Comparison of ENCODE assay signal across 8 mouse cellular contexts in the genomic region with DNA sequence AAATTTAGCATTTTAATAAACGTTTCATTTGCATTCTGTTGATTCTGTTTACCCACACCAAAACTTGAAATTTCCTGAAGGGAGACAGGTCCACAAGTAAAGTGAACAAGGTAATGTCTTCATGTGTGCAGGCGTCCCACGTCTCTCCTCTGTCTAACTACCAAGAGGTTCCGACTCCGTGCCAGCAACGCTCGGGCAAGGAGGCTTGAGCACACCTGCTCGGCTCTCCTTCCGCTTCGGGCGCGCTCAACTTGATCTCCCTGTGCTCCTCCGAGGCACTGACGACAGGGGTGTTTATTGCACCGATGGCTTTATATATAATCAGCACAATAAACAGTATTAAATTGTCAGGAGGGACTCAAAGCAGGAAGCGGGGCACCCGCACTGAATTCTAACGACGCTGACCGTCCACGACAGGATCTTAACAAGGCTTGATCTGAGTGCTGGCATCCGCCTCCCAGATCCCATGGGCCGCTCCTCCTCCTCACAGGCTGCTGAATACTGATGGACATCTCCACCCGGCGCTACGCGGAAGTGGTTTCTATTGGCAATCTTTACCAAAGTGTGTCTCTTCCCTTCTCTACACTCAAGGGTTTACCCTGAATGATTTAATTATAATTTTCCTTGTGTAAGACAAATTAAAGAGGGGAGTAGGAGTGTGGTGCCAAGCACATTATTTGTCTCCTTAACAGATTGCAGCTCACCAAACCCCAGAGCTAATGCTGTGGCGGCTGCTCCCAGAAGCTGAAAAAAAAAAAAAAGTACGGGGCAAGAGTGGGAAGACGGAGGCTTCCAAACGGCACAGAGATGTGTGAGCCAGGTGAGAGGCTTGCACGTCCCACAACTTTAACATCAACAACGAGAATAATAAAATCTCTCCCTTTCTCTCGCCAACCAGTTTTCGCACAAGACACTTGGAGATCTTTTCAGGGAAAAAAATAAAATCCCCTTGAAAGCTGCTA.
DNase-seq lines count a peak whose midpoint lies in the region; ATAC-seq lines count a peak whose summit lies in the region.
"Had no signal": no experiment of that assay in that cellular context is flagged by ENCODE, and none has a peak within 500 bp of the region (broad histone marks: within the 10 kb centered on the region; RNA-seq: fewer than 3 reads in every experiment).

No protein-coding gene starts in this region.

- peak overlapping the region; percentile 9 for H3K4me3 ChIP-seq in hindbrain, embryonic 14.5 days (replicated peaks; ENCODE audit: low read length)
- H3K4me3 ChIP-seq in neural tube, embryonic 15.5 days (replicated peaks): peak overlapping the region; percentile 19
- H3K4me3 ChIP-seq in kidney, embryonic 14.5 days (ENCODE audit: low read length): no peak overlapping the region

- H3K4me1 ChIP-seq in hindbrain, embryonic 14.5 days (replicated peaks; ENCODE audit: control insufficient read depth, insufficient read depth, low read length): peaks cover 20% of the 10 kb centered on the region
- H3K4me1 ChIP-seq in neural tube, embryonic 15.5 days: peaks cover 25% of the 10 kb centered on the region
- peaks cover 4% of the 10 kb centered on the region; the same call in 1 of the 2 replicates for H3K4me1 ChIP-seq in kidney, embryonic 14.5 days (ENCODE audit: control insufficient read depth, insufficient read depth, low read length)

- H3K36me3 ChIP-seq in hindbrain, embryonic 14.5 days (replicated peaks; ENCODE audit: control insufficient read depth, insufficient read depth): peaks cover 9% of the 10 kb centered on the region; the same call in 1 of the 2 replicates
- H3K36me3 ChIP-seq in neural tube, embryonic 15.5 days: no peaks in the 10 kb centered on the region
- H3K36me3 ChIP-seq in kidney, embryonic 14.5 days (ENCODE audit: control insufficient read depth, insufficient read depth, low read length): peaks cover 14% of the 10 kb centered on the region

- peak; percentile 34; the same call in 1 of the 2 replicates for ATAC-seq in hindbrain, embryonic 14.5 days (ENCODE audit: low FRiP score)
- no peak for ATAC-seq in neural tube, embryonic 15.5 days (ENCODE audit: low FRiP score)
- no peak for ATAC-seq in kidney, embryonic 14.5 days (ENCODE audit: low FRiP score, low TSS enrichment)

- H3K4me2 ChIP-seq in hindbrain, embryonic 14.5 days (replicated peaks): peak overlapping the region; percentile 46
- peak overlapping the region; percentile 53 for H3K4me2 ChIP-seq in neural tube, embryonic 15.5 days
- no peak overlapping the region for H3K4me2 ChIP-seq in kidney, embryonic 14.5 days (replicated peaks; ENCODE audit: low read depth, low read length)

- peak overlapping the region; percentile 35 for H3K9ac ChIP-seq in hindbrain, embryonic 14.5 days
- no peak overlapping the region for H3K9ac ChIP-seq in neural tube, embryonic 15.5 days (replicated peaks)
- no peak overlapping the region for H3K9ac ChIP-seq in kidney, embryonic 14.5 days (ENCODE audit: low read depth, low read length)

- no peaks in the 10 kb centered on the region for H3K9me3 ChIP-seq in hindbrain, embryonic 14.5 days (ENCODE audit: control insufficient read depth, low read length)
- no peaks in the 10 kb centered on the region for H3K9me3 ChIP-seq in neural tube, embryonic 15.5 days (replicated peaks)
- H3K9me3 ChIP-seq in kidney, embryonic 14.5 days (ENCODE audit: control insufficient read depth, low read length): no peaks in the 10 kb centered on the region

- H3K27me3 ChIP-seq in hindbrain, embryonic 14.5 days (ENCODE audit: control insufficient read depth, insufficient read depth, low read length): no peaks in the 10 kb centered on the region
- H3K27me3 ChIP-seq in neural tube, embryonic 15.5 days (replicated peaks): 0 out of 2 replicates have a peak, but pooled peaks cover 4% of the 10 kb centered on the region
- H3K27me3 ChIP-seq in kidney, embryonic 14.5 days (ENCODE audit: control insufficient read depth, insufficient read depth, low read length): no peaks in the 10 kb centered on the region

- WGBS in hindbrain, embryonic 14.5 days: 54% methylated on average over 35 of the region's 35 CpGs
- WGBS in neural tube, embryonic 15.5 days: 39% methylated on average over 35 of the region's 35 CpGs
- 80% methylated on average over 35 of the region's 35 CpGs for WGBS in kidney, embryonic 14.5 days

- peak; percentile 23 to 47 for DNase-seq in layer of hippocampus, adult 18-20 months (ENCODE audit: low spot score in 2 of 2)
- no peak for DNase-seq in layer of hippocampus, postnatal 36 days
- peak; percentile 44 to 51 for DNase-seq in cerebellum, postnatal 25 days
- no peak for DNase-seq in hindbrain, embryonic 14.5 days (ENCODE audit: low spot score)
- no peak for DNase-seq in embryo, embryonic 9.5 days (ENCODE audit: extremely low spot score)
- DNase-seq: thymus, postnatal 36 days had no signal

- H3K27ac ChIP-seq in hindbrain, embryonic 14.5 days: no peak overlapping the region
- H3K27ac ChIP-seq in neural tube, embryonic 15.5 days (replicated peaks): no peak overlapping the region
- H3K27ac ChIP-seq in kidney, embryonic 14.5 days (ENCODE audit: low read depth, low read length): no peak overlapping the region

Comparison
In these comparisons a context has a peak if more than half of its experiments do, and no peak if none do; other contexts are left out.
1. DNase-seq: peak in layer of hippocampus, adult 18-20 months (2 of 2) and cerebellum, postnatal 25 days (2 of 2); none in layer of hippocampus, postnatal 36 days (0 of 2), hindbrain, embryonic 14.5 days (single experiment) and embryo, embryonic 9.5 days (single experiment).